Mouse (Mus musculus) cerebellum, adult 11 months (tissue): Measurements from ENCODE around the gene Otulin.

ENCODE experiments used
- DNase-seq: peaks from one replicate; pipeline ENCODE4 v3.0.0; 2022

The Otulin gene

DNA sequence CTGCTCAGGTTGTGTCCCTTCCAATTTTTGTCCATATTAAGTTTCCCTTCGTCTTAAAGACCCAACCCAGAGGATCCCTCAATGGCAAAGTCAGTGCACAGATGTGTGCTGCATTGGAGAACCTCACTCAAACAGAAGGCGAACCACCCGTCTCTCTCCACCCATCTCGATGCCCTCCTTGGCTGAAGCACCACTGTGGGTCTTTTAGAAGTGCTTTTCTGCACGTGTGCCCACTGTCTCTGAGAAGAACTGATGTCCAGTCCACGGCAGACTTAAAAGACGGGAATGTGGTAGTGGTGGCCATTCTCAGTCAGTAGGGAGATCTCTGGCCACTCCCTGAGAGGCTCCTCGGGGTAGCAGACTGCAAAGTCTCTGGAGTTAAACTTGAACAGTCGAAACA is 26.1 kb upstream of the Otulin start:
- DNase-seq, result no peak

DNA sequence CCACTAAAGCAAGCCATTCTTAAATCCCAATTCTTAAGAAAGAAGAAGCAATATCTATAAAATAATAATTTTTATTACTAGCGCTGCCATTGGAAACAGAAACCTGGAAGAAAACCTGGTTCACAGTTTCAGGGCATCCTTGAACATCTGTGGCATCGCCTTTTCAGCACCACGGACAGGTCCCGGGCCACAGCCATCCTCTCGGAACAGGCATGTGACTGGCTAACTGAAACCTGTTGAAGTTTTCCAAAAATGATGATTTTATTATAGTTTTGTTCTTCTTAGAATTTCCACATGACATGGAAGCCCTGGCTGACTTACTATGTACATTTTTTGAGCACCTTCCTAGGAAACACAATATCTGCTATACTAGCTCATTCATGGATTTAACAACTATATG is 24.5 kb upstream of the Otulin start:
- DNase-seq, result no peak

DNA sequence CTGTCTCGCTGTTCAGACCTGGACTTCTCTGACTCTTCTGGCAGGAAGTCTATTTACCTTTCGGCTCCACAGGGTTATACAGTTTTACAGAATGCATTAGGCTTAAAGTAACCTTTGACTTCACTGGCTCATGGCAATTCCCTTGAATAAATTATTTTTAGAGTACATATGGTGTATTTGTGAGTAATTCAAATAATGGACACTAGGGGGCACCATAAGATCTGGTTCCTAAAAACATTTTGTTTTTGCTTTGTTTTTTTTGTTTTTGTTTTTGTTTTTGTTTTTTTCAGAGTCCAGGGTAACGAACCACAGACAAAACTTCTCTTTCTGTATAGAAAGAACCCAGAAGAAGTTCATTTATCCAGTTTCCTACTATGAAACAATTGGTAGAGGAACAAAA is 17.2 kb upstream of the Otulin start:
- no peak for DNase-seq

DNA sequence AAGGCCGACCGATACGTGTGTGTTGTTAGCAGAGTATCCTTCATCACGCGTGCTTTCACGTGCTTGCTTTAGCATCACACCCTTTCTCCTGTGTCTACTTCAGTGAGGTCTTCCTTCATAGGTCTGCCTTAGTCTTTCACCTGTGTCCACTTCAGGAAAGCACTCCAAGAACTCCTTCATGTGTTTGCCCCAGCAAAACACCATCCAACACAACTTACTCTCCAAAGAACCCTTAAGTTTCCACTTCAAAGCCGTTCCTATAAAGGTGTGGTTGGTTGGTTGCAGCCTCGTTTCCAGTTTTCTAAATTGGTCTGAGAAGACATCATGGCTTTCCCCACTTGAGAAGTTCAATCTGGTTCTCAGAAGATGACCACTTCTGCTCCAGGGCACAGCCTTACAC is 16.2 kb upstream of the Otulin start:
- DNase-seq, result no peak

DNA sequence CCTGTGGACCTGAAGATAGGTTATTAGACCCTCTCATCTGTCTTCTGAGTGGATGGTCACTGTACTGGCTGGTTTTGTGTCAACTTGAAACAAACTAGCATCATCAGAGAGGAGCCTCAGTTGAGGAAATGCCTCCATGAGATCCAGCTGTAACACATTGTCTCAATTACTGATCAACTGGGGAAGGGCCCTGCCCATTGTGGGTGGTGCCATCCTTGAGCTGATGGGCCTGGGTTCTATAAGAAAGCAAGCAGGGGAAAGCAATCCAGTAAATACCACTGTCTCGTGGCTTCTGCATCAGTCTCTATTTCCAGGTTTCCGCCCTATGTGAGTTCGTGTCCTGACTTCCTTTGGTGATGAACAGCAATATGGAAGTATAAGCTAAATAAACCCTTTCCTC is 14.8 kb upstream of the Otulin start:
- DNase-seq, result no peak

DNA sequence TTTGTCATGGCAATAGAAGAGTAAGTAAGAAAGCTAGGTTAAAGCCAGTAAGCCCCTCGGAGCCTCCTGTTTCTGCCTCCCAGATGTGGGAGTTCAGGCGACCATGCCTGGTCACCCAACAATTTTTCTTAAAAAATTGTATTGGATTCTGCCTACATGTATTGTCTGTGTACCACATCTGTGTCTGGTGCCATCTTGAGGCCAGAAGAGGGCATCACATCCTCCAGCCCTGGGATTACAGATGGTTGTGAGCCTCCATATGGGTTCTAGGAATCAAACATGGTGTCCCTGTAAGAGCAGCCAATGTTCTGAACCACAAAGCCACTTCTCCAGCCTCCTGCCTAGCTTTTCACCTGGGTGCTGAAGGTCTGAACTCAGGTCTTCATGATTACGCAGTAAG is 12.4 kb upstream of the Otulin start:
- DNase-seq, result no peak

DNA sequence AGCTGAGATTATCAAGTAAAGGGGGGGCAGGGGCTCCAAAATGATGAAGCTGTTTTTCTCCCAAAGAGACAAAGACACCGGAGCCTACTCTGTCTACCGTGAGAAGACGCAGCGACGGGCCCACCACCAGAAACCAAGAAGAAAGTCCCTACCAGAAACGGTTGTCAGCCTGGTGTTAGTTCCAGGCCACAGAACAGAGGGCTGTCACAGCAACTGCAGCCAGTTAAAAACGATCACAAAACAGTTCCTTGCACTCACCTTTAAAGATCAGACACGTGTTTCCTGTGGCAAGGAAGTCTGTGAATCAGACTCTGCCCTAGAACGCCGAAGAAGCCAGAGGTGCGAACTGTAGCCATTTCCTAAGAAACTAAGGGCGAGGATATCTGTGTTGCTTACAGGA is 10.7 kb upstream of the Otulin start:
- DNase-seq, result no peak

DNA sequence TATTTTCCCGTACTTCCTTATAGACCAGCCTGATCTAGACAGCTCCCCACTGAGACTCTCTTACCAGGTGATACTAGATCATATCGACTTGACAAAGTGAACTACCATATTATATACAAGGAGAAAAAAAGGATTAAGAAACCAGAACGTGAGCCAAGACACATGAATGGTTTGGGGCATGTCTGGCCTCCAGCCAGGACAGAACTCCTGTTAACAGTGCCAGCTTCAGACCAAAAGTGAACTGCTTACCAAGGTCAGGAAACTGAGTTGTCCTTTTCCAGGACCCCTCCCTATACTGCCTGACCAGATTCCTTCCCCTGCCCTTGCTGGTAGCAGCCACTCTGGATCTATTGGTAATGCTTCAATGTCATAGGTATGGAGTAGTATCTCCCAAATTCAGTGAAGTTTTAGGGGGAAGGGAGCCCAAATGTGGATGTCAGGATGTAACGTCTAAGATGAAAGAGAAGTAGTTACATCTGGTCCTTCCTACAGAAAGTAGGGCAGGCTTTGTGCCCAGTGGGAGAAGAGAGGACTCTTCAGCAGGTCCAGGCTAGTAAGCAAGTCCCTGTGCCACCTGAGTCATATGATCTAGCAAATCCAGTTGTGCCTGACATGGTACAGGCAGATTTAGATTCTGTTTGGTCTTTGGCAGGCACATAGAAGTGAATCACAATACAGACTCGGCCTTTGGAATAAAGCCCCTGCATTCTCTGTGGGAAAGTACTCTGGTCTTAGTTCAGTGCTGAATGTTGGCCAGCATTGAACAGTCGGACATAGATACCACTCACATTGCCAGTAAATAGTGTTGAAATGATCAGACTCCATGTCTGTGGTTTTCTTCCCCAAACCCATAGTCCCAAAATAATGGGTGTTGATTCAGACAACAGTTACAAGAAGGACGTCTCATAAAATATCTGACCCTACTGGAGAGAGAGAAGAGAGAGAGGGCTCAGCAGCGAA is 3.7 kb upstream of the Otulin start:
- no peak for DNase-seq

DNA sequence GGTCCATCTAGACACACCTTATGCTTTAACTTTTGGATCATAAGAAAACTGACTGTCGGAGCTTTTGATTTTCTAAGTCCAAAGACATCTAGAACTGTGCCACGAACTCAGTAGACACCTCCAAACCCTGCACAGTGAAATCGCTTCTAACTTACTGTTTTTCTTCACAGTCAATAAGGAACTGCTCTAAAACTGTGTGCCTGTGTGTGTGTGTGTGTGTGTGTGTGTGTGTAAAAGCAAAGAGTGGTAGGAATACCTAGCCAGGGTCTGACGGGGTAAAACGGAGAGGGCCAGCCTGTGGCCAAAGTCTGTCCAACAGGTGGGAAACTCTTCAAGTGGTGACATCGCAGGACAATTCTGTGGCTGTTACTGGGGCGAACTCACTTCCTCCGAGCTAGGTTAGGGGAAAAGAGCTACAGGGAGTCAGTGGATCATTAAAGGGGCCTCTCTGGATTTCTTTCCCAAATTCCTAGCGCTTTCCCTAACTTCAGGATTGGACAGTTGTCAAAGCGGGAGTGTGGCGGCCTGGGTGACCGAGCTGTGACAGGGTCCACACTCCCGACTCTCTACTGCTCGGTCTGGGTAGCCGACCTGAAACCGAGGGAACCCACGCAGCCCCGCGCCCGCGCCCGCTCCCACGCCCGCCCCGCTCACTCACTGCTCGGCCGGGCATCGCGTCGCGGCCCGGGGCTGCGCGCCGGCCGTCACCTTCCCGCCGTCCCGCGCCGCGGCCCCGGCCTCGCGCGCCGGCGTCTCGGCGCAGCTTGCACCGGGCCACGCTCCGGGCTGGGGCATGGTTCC is 493 bp downstream of the Otulin start:
- DNase-seq, result no peak

DNA sequence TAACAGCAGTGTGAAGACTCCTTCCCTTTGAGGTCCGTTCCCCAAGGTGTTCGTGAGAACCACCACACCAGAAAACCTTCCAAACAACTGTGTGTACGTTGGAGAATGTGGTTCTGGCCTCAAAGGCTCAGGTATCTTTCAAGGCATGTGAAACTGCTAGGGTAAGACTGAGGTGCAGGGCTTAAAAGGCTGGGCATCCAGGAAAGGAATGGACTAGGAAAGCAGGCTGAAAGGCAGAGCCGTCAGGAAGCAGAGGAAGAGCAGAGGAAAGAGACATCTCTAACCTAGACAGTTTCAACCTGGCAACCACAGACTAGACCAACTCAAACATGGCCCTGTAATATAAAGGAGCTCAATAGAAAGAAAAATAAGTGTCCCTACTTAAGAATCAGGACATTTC is 1.4 kb downstream of the Otulin start:
- no peak for DNase-seq

DNA sequence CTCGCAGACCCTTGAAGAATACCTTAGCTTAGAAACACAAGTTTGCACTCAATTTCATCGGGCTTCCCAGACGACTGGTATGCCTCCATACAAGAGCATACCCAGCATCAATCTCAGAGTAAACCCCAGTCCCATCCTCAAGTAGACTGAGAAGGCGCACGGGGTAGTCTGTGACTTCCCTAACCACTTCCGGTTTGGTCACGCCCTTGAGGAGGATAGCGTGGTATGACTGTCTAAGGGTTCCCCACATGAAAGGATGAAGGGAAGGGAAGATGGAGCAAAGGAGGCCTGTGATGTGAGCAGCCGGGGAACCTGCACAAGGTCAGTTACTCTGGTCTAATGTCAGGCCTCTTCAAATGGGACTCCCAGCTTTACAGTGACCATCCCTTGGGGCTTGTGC is 2.7 kb downstream of the Otulin start:
- DNase-seq, result no peak

DNA sequence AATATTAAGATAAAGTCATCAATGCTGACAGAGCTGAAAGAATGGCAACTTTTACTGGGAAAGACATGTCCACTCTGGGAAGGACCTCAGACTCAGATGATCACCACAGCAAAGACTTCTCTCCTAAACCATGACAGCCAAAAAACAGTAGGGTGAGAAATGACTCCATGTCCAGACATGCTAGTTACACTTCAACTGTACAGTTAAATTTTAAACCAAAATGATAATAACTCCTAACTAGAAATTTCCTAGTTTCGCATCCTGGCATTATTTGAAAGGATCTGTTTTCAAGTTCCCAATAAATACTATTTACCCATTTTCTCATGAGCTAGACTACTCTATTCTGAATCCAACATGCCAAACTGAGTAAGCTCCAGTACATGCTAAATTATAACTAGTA is 4.2 kb downstream of the Otulin start:
- no peak for DNase-seq

DNA sequence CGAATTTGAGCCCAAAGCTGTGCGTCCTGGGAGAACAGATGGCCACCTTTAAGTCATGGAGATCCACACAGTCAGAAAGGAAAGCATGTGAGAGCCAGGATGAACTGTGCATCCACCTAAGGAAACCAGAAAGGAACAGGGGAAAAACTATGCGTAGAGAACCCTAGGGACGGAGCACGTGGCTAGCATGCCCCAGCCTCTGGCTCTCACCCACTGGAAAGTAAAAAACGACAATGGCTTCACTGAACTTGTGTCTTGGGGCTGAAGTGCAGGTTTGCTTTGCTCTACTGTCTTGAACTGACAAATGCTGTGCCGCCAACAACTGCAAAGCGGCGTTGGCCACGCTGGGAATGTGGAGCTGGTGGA is 4.6 kb downstream of the Otulin start:
- DNase-seq, result no peak

DNA sequence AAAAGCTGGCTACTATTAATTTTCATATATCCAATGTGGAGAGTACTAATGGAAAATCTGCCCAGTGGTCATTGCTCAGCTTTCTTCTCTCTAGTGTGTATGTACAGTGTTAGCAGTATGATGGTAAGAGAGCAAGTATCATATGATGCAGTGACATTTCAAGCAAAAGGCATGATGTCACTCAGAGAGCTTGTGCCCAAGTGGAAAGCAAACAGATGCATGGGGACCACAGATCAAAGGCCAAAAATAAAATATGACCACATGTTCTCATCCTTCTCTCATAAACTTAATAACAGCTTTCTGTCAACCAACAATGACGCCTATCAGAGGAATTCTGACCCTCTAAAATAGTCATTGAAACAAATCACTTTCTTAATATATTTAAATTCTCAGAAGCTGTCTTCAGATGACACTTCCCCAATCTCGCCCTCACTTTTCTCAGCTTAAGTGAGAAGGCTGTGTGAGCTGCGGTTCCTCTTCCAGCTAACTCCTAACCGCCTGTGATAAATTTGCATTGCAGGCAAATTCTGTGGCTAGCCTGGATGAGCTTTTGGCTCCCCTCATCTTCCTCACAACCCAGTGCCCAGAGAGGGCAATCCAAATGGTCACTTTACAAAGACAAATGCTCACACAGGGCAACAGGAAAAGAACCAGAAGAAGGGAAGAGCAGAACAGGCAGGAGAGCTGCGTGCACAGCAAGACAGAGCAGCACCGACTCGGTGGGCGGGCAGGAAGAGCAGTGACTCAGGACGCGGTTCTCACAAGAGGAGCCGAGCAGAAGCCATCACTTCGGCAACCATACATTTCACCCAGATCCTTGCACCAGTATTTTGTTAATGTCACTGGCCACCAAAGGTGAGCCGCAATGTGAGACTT is 5.2 kb downstream of the Otulin start:
- peak; percentile 38 for DNase-seq

DNA sequence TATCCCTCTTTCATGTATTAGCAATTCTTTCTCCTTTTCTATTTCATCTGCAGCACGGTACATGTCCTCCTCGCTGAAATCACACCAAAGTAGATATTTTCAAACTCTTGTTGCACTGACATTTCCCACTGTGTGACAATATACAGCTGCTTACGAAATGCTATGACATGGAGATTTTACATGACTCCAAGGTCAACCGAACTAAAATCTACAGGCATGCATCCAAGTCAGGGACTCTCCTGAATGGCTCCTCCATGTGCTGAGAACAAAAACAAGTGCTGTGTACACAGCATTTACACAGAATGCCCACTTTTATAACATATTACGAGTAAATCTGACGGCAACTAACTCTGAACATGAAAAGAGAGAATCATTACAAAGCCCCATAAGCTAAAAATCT is 7.2 kb downstream of the Otulin start:
- no peak for DNase-seq

DNA sequence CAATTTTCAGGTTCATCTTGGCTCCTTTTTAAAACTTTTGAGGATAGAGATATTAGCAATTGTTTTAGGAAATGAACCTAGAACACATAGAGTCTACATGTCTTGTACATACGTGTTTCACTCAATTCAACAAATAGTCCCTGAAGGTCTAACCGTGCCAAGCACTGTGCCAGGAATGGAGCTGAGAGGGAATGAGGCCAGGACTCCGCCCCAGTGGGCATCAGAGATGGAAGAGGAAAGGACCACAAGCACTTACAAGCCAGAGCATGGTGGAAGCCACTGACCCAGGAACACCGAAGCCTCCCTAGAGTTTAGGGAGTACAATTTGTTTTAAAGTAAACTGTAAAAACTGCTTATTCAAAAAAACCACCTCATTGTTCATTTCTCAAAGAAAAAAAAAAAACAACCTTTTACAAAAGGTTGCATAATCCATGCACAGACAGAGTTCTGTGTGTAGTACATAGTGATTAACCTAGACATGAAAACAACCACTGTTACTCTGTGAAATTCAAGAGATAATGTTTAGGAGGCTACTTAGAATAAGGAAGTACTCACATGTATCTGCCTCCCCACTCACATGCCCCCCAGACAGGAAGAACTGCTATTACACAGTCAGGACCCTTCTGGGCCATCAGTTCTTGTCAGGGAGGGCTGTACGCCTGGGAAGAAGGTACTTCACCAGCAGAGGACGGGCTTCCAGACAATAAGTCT is 9.9 kb downstream of the Otulin start:
- no peak for DNase-seq

DNA sequence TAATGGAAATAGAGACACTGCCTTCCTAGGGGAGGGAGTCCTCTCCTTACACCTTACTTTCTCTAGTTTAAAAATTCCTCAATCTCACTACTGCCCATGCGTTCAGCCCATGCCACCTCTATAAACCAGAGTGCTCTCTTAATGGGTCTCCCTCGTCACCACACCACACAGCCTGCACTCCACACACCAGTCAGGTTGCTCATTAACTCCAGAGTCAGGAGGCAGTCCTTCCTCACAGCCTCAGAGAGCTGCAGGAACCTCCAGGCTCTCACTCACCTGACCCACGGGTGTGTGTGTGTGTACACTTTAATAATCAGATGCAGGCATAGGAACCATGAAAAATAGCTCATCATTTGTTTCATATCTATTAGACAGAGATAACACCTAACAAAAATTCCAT is 10.8 kb downstream of the Otulin start:
- DNase-seq, result no peak

DNA sequence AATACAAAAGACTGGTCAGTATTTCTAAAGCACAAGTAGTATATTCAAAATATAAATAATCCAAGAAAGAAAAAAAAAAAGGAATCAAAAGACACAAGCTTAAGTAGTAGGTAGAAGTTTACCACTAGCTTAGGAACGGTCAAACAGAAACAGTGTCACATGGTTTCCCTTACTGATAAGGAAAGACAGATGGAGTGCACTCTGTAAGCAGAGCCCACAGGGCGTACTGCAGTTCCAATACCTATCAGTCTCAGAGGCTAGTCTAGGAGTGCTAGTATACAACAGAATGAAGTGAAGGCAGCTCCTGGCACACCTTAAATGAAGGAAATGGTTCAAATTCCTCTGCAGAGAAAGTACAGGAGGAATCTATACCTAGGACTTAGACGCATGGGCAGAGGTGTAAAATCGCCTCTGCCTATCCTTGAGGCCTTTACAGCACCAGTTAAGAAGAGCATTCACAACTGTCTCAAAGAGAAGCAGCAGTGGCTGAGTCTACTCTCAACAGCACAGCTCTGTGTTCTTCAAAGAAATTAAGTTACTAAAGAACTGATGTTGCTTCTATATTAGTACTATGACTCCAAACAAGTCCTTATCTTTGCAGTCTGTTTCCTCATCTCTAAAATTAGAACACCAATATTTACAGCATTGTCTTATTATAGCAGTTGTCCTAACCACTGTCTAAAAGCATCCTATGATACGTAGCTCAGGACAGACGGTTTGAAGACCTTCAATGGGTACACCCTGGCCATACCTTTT is 11.5 kb downstream of the Otulin start:
- DNase-seq, result no peak

DNA sequence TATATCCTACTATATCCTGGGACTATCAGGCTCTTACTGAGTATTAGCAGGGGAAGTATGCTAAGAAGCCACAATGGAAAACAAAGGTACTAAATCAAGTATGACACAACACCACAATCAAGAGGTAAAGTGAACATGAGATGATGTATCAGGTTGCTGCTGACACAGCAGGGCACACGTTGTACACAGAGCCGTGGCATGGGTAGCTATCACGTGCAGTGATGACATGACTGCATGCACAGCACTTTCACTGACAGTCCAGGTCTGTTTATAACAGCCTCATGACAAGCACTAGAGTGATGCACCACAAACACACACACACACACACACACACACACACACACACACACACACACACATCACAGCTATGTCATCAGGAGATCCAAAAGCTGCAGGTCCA is 13.3 kb downstream of the Otulin start:
- no peak for DNase-seq

DNA sequence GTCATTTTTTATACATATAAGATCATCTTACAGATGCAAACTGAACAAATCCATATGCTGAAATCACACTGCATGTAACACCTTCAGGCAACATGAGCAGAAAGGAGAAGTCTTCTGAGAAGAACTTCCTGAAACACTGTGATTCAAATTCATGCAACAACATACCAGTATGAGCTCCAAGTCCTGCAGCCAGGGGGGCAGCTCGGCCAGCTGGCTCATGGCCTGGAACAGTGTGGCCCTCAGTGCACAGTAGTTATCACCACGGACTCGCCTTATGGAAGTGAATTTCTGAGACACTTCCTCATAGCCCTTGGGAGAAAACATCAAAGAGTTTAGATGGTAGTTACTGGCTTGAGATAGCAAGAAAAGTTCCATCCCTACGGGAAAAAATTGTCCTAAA is 14.3 kb downstream of the Otulin start:
- DNase-seq, result peak; percentile 42

DNA sequence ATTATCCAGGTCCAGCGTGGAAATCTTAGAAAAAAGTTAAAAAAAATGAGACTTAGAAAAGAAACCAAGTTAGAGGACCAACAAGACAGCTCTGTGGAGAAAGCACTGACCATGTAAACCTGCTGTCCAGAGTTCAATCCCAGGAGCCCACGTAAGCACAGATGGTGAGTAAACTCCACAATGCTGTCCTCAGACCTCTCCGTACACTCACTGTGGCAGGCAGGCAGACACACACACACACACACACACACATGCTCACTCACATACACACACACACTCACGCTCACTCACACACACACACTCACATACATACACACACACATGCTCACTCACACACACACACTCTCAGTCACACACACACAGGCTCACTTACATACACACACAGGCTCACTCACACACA is 17.2 kb downstream of the Otulin start:
- no peak for DNase-seq
